Mouse (Mus musculus): Measurements from ENCODE around the gene Cars2. TPM values are rescaled to one million over a fixed set of nuclear protein-coding genes. Genes with fewer than 3 reads are reported as not detected.

The Cars2 gene
- polyA plus RNA-seq, 1 experiment from 2014 or later = 29.9 TPM

DNA sequence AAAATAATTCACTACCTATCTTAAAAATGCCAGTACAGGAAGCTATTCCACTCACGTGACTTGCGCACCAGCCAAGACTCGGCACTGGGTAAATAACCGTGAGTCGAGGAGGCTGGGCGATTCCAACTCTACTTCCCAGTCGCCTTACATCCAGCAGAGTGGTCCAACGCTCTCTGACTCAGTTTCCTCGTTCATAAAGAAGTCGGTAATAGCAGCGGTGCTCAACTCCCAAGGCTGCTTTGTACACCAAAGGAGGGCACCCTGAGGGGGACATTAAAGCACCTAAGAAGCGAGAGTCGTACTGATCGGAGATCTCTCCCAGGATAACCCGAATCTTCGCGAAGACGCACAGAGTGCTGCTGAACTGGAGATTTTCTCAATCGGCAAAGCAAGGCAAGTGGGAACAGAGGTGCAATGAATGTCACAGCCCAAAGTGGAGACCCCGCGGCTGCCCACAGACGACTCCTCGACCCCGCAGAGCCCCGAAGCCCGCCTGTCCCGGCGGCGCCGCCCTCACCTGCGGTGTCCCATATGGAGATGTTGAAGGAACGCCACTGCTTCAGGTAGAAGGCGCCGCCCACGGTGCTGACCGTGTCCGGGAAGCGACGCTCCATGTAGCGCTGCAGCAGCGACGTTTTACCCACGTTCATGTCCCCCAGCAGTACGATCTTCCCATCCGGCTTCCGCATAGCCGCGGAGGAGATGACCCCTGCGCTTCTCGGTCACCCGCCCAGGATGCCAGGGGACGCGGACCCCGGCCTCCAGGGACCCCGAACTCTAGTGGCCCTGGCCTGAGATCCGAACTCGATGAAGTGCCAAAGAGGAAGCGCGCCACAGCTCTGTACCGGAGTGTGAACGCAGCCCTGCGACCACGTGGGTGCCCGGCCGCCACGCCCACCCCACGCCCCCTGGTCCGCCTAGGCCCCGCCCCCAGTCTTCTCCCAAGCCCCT, 72.5 kb downstream of the Cars2 start, which contains the start of gene Rab20:
Gene Rab20 (minus strand): TSS at position 900 of the 951 bp plus-strand sequence.
- Histone ChIP-seq H3K9me3 (ENCODE audit: control insufficient read depth, low read length) (no peaks in the 10 kb centered on the region), H3K4me1 (replicated peaks; ENCODE audit: control insufficient read depth, insufficient read depth, low read length) (peaks cover 21% of the 10 kb centered on the region), H3K36me3 (ENCODE audit: control insufficient read depth, insufficient read depth, low read length) (no peaks in the 10 kb centered on the region), H3K4me2 (ENCODE audit: low read length) (peak within 1 kb of the TSS; percentile 88), H3K27me3 (replicated peaks; ENCODE audit: control insufficient read depth, insufficient read depth, low read length) (peaks cover 41% of the 10 kb centered on the region), H3K4me3 (ENCODE audit: low read depth, low read length) (peak within 1 kb of the TSS; percentile 61), H3K9ac (ENCODE audit: low read length) (peak within 1 kb of the TSS; percentile 39), H3K27ac (ENCODE audit: low read depth) (no peak within 1 kb of the TSS)
- peak; percentile 76 for ATAC-seq (replicated peaks; ENCODE audit: low FRiP score, low TSS enrichment, low read depth)
- peak; percentile 87 for DNase-seq (ENCODE audit: low spot score)
- WGBS = under 1% methylated on average over 68 of the region's 69 CpGs

DNA sequence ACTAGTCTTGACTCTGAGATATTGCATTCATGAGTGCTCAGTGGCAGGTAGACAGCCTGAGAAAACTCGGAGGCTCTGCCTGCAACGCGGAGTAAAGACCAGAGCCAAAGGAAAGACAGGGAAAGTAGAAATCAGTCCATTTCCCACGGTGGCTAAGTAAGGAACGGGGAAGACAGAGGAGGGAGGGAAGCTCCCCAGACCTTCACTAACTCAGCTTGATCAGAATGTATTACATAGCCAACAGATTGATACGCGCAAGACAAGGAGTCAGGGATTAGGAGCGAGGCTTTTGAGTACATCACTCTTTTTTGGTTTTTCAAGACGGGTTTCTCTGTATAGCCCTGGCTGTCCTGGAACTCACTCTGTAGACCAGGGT, 73.4 kb downstream of the Cars2 start:
- peaks cover 21% of the 10 kb centered on the region for H3K4me1 ChIP-seq (replicated peaks; ENCODE audit: control insufficient read depth, insufficient read depth, low read length)
- H3K9ac ChIP-seq (ENCODE audit: low read length) = no peak overlapping the region
- 7% methylated on average over 9 of the region's 9 CpGs for WGBS
- H3K4me2 ChIP-seq (ENCODE audit: low read length) = peak overlapping the region; percentile 88
- DNase-seq (ENCODE audit: low spot score) (peak; percentile 63), ATAC-seq (replicated peaks; ENCODE audit: low FRiP score, low TSS enrichment, low read depth) (no peak)
- H3K27me3 ChIP-seq (replicated peaks; ENCODE audit: control insufficient read depth, insufficient read depth, low read length) = peaks cover 41% of the 10 kb centered on the region
- H3K4me3 ChIP-seq (ENCODE audit: low read depth, low read length) = peak overlapping the region; percentile 61
- H3K36me3 ChIP-seq (ENCODE audit: control insufficient read depth, insufficient read depth, low read length) = no peaks in the 10 kb centered on the region
- no peaks in the 10 kb centered on the region for H3K9me3 ChIP-seq (ENCODE audit: control insufficient read depth, low read length)
- no peak overlapping the region for H3K27ac ChIP-seq (ENCODE audit: low read depth)

DNA sequence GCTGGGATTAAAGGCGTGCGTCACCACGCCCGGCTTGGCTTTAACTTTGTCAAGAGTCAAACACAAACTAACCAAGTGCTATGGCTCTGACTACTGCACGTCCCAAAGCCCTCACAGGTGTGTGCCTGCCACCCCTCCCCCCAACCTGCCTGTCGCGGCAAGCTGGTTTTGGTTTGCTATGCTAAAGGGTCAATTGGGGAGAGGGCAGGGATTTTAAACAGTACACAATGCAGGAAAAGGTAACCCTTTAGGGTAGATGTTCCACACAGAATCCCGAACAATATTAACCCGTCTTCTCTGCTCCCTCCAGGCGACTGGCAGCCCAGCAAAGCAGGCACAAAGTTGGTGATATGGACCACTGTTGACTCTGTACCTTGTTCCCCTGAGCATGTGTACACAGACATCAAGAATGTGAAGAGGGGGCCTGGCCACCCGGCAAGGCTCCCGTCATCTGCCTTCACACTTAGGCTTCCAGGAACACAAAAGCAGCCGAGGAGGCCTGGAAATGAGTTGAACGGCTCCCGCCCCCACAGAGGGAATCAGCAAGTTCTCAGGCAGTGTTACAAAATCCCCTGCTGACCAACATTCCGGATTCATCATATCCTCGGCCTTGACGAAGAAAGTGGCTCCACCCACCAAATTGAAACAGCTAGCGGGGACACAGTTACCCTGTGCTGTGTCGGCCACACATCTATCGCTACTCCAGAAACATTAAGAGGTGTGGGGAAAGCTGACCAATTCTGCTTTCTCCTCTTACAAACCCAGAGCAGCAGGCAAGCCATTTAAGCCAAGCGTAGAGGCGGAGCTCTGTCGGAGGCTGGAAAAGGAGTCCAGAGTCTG, 74.0 kb downstream of the Cars2 start:
- WGBS = 10% methylated on average over 24 of the region's 24 CpGs
- H3K27me3 ChIP-seq (replicated peaks; ENCODE audit: control insufficient read depth, insufficient read depth, low read length) = peaks cover 41% of the 10 kb centered on the region
- no peak overlapping the region for H3K9ac ChIP-seq (ENCODE audit: low read length)

DNA sequence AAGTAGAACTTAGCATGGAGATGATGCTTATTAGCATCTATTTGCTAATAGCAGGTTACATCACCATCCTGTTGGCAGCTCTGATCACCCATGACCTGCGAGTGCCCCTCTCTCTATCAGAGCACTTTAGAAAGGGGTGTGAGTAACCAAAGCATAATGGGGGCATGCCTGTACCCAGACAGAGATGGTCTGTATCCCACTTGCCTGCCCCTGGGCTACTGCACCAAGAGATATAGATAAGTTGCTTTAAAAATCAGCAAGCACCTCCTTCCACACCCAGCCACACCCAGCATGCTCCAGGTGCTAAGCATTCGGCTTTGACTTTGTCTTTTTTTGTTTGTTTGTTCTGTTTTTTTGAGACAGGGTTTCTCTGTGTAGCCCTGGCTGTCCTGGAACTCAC, 74.7 kb downstream of the Cars2 start:
- Histone ChIP-seq H3K27ac (ENCODE audit: low read depth) (no peak overlapping the region), H3K36me3 (ENCODE audit: control insufficient read depth, insufficient read depth, low read length) (no peaks in the 10 kb centered on the region), H3K4me3 (ENCODE audit: low read depth, low read length) (no peak overlapping the region), H3K27me3 (replicated peaks; ENCODE audit: control insufficient read depth, insufficient read depth, low read length) (peaks cover 41% of the 10 kb centered on the region), H3K9ac (ENCODE audit: low read length) (no peak overlapping the region), H3K4me2 (ENCODE audit: low read length) (0 out of 2 replicates have a peak overlapping the region, but pooled peaks have one; percentile 88), H3K4me1 (replicated peaks; ENCODE audit: control insufficient read depth, insufficient read depth, low read length) (peaks cover 21% of the 10 kb centered on the region), H3K9me3 (ENCODE audit: control insufficient read depth, low read length) (no peaks in the 10 kb centered on the region)
- ATAC-seq (replicated peaks; ENCODE audit: low FRiP score, low TSS enrichment, low read depth) = no peak
- WGBS = 9% methylated on average over 2 of the region's 2 CpGs
- no peak for DNase-seq (ENCODE audit: low spot score)

More for the DNA sequence above, 74.0 kb downstream of the Cars2 start:
- peak overlapping the region; percentile 61 for H3K4me3 ChIP-seq (ENCODE audit: low read depth, low read length)
- ATAC-seq (replicated peaks; ENCODE audit: low FRiP score, low TSS enrichment, low read depth) (no peak), DNase-seq (ENCODE audit: low spot score) (peak; percentile 74)
- no peaks in the 10 kb centered on the region for H3K36me3 ChIP-seq (ENCODE audit: control insufficient read depth, insufficient read depth, low read length)
- H3K27ac ChIP-seq (ENCODE audit: low read depth) = no peak overlapping the region
- no peaks in the 10 kb centered on the region for H3K9me3 ChIP-seq (ENCODE audit: control insufficient read depth, low read length)
- peak overlapping the region; percentile 88 for H3K4me2 ChIP-seq (ENCODE audit: low read length)
- H3K4me1 ChIP-seq (replicated peaks; ENCODE audit: control insufficient read depth, insufficient read depth, low read length) = peaks cover 21% of the 10 kb centered on the region

DNA sequence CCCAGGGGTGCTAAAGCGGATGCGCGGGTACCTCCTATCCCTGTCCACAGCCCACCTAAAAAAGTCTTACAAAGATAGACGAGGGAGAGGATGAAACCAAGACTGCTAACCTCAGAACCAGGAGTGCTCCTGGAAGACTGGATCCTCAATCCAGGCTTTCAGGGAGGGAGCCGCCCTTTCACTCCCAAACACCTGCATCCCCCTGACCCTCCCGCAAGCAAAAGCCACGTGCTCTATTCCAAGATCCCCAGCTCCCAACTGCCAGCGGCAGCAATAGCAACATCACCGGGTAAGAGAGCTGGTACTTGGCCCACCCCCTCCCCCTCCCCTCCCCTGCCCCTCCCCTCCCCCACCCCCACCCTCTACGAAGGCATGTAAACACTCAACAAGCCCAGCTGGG, 75.2 kb downstream of the Cars2 start:
- no peak overlapping the region for H3K27ac ChIP-seq (ENCODE audit: low read depth)
- H3K4me1 ChIP-seq (replicated peaks; ENCODE audit: control insufficient read depth, insufficient read depth, low read length) = peaks cover 21% of the 10 kb centered on the region
- no peaks in the 10 kb centered on the region for H3K9me3 ChIP-seq (ENCODE audit: control insufficient read depth, low read length)
- H3K36me3 ChIP-seq (ENCODE audit: control insufficient read depth, insufficient read depth, low read length) = no peaks in the 10 kb centered on the region
- H3K27me3 ChIP-seq (replicated peaks; ENCODE audit: control insufficient read depth, insufficient read depth, low read length) = peaks cover 39% of the 10 kb centered on the region
- H3K4me2 ChIP-seq (ENCODE audit: low read length) = no peak overlapping the region
- no peak for DNase-seq (ENCODE audit: low spot score)
- WGBS = 21% methylated on average over 9 of the region's 10 CpGs
- ATAC-seq (replicated peaks; ENCODE audit: low FRiP score, low TSS enrichment, low read depth) = no peak
- H3K4me3 ChIP-seq (ENCODE audit: low read depth, low read length) = no peak overlapping the region
- no peak overlapping the region for H3K9ac ChIP-seq (ENCODE audit: low read length)

DNA sequence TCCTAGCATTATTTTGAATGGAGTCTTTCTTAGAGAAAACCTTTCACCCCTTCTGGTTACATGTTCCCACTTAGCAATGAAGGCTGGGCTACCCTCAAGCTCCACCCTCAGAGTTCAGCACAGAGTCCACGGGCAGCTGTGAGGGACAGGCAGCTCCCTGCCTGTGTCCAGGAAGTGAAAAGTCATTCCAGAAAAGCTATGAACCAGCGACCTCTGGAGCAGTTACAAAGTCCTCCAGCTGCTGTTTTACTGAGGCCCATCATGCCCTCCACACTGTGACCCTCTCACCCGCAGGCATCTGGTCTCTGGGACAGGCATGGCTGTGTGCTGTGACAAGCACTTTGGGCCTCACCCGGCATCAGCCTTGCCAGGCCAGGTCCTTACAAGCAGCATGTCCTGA, 77.5 kb downstream of the Cars2 start:
- Histone ChIP-seq H3K9ac (ENCODE audit: low read length) (peak overlapping the region; percentile 22; the same call in 1 of the 2 replicates), H3K27ac (ENCODE audit: low read depth) (peak overlapping the region; percentile 8; the same call in 1 of the 2 replicates), H3K4me2 (ENCODE audit: low read length) (no peak overlapping the region), H3K4me1 (replicated peaks; ENCODE audit: control insufficient read depth, insufficient read depth, low read length) (peaks cover 16% of the 10 kb centered on the region), H3K27me3 (replicated peaks; ENCODE audit: control insufficient read depth, insufficient read depth, low read length) (peaks cover 23% of the 10 kb centered on the region), H3K9me3 (ENCODE audit: control insufficient read depth, low read length) (no peaks in the 10 kb centered on the region), H3K36me3 (ENCODE audit: control insufficient read depth, insufficient read depth, low read length) (no peaks in the 10 kb centered on the region), H3K4me3 (ENCODE audit: low read depth, low read length) (no peak overlapping the region)
- WGBS = 23% methylated on average over 4 of the region's 4 CpGs
- DNase-seq (ENCODE audit: low spot score) (no peak), ATAC-seq (replicated peaks; ENCODE audit: low FRiP score, low TSS enrichment, low read depth) (peak; percentile 51)

DNA sequence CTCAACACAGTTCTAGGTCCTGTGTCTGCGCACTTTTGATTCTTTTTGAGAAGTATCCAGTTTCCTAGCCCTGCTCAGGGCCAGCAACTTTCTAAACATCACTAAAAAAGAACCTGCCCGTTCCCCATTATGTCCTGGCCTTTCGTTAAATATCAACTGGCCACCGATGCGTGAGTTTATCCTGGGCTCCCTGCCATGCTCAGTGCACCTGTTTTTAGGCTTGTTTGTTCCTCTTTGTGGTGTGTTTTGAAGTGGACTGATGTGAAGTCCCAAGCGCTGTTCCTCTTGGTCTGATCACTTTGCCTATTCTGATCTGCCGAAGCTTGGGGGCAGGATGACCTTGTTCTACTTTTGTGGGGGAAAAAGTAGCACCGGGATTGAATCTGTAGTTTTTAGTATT, 79.3 kb downstream of the Cars2 start:
- H3K27me3 ChIP-seq (replicated peaks; ENCODE audit: control insufficient read depth, insufficient read depth, low read length) = peaks cover 14% of the 10 kb centered on the region
- H3K4me2 ChIP-seq (ENCODE audit: low read length) = no peak overlapping the region
- H3K9ac ChIP-seq (ENCODE audit: low read length) = no peak overlapping the region
- no peaks in the 10 kb centered on the region for H3K9me3 ChIP-seq (ENCODE audit: control insufficient read depth, low read length)
- H3K36me3 ChIP-seq (ENCODE audit: control insufficient read depth, insufficient read depth, low read length) = no peaks in the 10 kb centered on the region
- WGBS = 61% methylated on average over 8 of the region's 8 CpGs
- H3K27ac ChIP-seq (ENCODE audit: low read depth) = no peak overlapping the region
- DNase-seq (ENCODE audit: low spot score) (no peak), ATAC-seq (replicated peaks; ENCODE audit: low FRiP score, low TSS enrichment, low read depth) (no peak)
- H3K4me1 ChIP-seq (replicated peaks; ENCODE audit: control insufficient read depth, insufficient read depth, low read length) = peaks cover 5% of the 10 kb centered on the region
- H3K4me3 ChIP-seq (ENCODE audit: low read depth, low read length) = no peak overlapping the region

DNA sequence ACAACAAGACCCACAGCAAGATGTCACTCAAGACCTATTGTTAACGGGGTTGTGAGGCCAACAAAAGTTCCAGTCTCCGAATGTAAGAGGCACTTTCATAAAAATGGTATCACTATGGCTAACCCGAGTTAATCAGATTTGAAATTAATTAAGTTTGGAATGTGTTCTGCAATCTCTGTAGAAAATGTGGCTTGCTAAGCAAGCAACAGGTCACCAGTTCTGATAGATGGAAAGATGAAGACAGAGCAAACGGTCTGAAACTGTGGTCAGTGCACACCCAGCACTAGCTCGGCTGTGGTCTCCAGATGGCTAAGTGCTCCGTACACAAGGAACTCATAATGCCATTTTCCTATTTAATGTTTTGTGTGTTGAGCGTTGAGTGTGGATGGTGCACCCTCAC, 79.9 kb downstream of the Cars2 start:
- 84% methylated on average over 7 of the region's 7 CpGs for WGBS
- no peak overlapping the region for H3K9ac ChIP-seq (ENCODE audit: low read length)
- no peak for ATAC-seq (replicated peaks; ENCODE audit: low FRiP score, low TSS enrichment, low read depth)

More for the DNA sequence above, 79.9 kb downstream of the Cars2 start:
- H3K4me1 ChIP-seq (replicated peaks; ENCODE audit: control insufficient read depth, insufficient read depth, low read length) = peaks cover under 1% of the 10 kb centered on the region; the same call in 1 of the 2 replicates
- H3K36me3 ChIP-seq (ENCODE audit: control insufficient read depth, insufficient read depth, low read length) = no peaks in the 10 kb centered on the region
- no peaks in the 10 kb centered on the region for H3K9me3 ChIP-seq (ENCODE audit: control insufficient read depth, low read length)
- H3K4me2 ChIP-seq (ENCODE audit: low read length) = no peak overlapping the region
- DNase-seq (ENCODE audit: low spot score) = no peak
- no peak overlapping the region for H3K4me3 ChIP-seq (ENCODE audit: low read depth, low read length)
- no peak overlapping the region for H3K27ac ChIP-seq (ENCODE audit: low read depth)
- H3K27me3 ChIP-seq (replicated peaks; ENCODE audit: control insufficient read depth, insufficient read depth, low read length) = peaks cover 8% of the 10 kb centered on the region; the same call in 1 of the 2 replicates

Measured in intestine, embryonic 14.5 days (tissue).